Mouse (Mus musculus) bone marrow macrophage, adult 2 months (primary cell): ENCODE data around the gene Tbc1d10c.

Source experiments
- CTCF ChIP-seq: IDR thresholded peaks from 2 replicates; pipeline ENCODE4 v1.5.1; 2012; ENCODE audit warnings: low read depth, mild to moderate bottlenecking, low read length, moderate library complexity
- POLR2A ChIP-seq: IDR thresholded peaks from 2 replicates; pipeline ENCODE4 v1.6.1; 2012; ENCODE audit warnings: mild to moderate bottlenecking, low read depth, low read length, borderline replicate concordance

DNA sequence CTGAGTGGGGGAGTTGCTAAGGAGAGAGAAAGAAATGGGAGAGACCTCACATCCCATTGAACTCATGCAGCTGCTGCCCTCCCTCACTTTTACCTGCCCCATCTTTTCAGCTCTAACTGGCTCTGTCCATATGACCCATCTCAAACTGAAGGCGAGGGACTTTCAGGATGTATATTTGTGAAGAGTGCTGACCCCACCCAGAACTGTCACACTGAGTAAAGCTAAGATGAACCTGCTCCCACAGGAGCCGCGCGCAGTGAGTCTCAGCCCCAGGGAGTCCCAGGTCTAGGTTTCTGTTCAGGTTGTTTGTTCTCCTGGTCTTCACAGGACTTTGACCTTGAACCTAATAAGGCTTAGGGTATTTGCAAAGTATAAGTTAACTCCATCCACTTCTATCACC lies 37.8 kb upstream of the Tbc1d10c start:
- TF ChIP-seq POLR2A = no peak
- no peak for TF ChIP-seq CTCF
